Mouse (Mus musculus): ENCODE results near the gene H2afy. TPM values are rescaled to one million over a fixed set of nuclear protein-coding genes. Genes with fewer than 3 reads are reported as not detected.

The H2afy gene
- polyA plus RNA-seq, 1 experiment from 2014 or later = 76.3 TPM

DNA sequence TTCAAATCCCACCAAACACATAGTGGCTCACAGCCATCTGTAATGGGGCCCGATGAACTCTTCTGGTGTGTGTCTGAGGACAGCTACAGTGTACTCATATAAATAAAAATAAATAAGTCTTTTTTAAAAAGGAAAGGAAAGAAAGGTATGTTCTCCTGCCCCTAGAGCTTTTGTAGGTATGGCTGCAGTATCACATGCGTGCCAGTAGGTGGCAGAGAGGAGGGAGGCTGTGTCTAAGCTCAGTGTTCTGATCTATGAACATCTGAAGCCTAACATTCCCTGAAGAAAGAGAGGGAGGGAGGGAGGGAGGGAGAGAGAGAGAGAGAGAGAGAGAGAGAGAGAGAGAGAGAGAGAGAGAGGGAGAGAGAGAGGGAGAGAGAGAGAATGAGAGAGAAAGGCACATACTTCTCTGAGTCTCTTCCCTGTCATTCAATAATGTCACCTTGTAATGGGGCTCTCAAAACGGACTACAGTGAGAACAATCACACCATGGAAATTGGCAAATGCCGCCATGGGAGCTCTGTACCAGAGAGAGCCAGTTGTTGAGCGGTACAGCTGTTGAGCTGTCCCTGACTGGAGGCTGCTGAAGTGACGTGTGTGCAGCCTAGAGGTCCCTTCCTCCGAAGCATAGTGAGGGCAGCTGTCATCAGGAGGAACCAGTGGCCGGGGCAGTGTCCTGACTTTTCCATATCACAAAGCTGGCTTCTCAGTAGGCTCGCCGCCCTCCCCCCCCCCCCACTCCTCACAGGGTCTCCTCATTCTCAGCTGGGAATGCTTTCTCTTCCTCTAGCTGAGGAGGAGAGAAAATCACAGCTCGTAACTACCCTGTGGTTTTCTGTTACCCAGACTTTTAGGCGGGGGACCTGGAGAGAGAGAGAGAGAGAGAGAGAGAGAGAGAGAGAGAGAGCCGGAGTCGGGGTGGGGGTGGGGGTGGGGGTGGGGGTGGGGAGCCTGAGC is 31.6 kb upstream of the H2afy start:
- ATAC-seq (ENCODE audit: low read depth) = 0 out of 2 replicates have a peak, but pooled peaks have one; percentile 35

DNA sequence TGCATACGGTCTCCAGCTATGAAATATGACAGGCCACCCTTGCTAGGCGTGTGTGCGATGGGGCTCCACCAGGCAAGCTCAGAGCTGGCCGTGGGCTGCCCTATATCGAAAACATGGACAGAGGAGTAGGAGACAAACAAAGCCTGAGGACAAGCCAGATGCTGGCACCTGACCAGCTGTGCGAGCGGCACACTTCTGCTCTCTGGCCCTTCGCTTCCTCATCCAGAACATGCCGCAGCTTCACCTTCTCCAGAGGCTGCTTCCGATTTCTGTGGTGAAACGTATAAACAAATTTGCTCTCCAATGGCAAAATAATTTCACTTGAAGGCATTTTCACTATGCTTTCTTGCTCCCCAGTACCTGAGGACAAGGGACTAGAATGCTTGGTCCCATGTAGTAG is 29.4 kb upstream of the H2afy start:
- H3K4me1 ChIP-seq (ENCODE audit: control insufficient read depth, low read depth, low read length) = no peaks in the 10 kb centered on the region
- H3K36me3 ChIP-seq (ENCODE audit: control insufficient read depth, insufficient read depth) = no peaks in the 10 kb centered on the region
- H3K27me3 ChIP-seq (ENCODE audit: control insufficient read depth, insufficient read depth, low read depth, low read length) = no peaks in the 10 kb centered on the region
- no peak overlapping the region for H3K4me3 ChIP-seq (ENCODE audit: low read depth, low read length)
- no peak overlapping the region for H3K9ac ChIP-seq (ENCODE audit: low read depth, low read length)
- no peak overlapping the region for H3K4me2 ChIP-seq (ENCODE audit: low read depth, low read length)
- no peak overlapping the region for H3K27ac ChIP-seq (ENCODE audit: low read length)
- H3K9me3 ChIP-seq (replicated peaks; ENCODE audit: control insufficient read depth, low read length) = no peaks in the 10 kb centered on the region
- 69% methylated on average over 11 of the region's 11 CpGs for WGBS (ENCODE audit: insufficient replicate concordance)
- ATAC-seq (ENCODE audit: low read depth) = no peak

More for the DNA sequence above, 31.6 kb upstream of the H2afy start:
- Histone ChIP-seq H3K4me2 (ENCODE audit: low read depth, low read length) (no peak overlapping the region), H3K4me1 (ENCODE audit: control insufficient read depth, low read depth, low read length) (no peaks in the 10 kb centered on the region), H3K9me3 (replicated peaks; ENCODE audit: control insufficient read depth, low read length) (no peaks in the 10 kb centered on the region), H3K27me3 (ENCODE audit: control insufficient read depth, insufficient read depth, low read depth, low read length) (no peaks in the 10 kb centered on the region), H3K9ac (ENCODE audit: low read depth, low read length) (no peak overlapping the region), H3K36me3 (ENCODE audit: control insufficient read depth, insufficient read depth) (no peaks in the 10 kb centered on the region), H3K4me3 (ENCODE audit: low read depth, low read length) (no peak overlapping the region), H3K27ac (ENCODE audit: low read length) (no peak overlapping the region)
- WGBS (ENCODE audit: insufficient replicate concordance) = 22% methylated on average over 14 of the region's 14 CpGs

DNA sequence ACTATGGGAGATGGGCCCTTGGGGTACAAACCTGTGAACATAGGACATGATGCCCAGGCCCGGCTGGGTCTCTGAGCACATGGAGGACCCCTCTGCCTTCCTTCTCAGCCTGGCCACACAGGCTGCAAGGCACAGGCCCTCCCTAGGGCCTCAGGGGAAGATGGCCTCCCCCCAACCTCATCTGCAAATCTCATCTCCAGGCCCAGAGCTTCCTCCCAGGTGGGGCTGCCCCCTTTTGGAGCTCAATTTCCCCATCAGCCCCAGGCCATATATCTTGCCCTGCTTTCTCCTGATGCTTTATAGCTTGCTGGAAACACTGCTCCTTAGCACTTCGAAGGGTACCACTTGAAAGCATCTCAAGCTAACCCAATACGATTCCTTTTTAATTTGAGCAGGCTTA is 28.2 kb upstream of the H2afy start:
- H3K9me3 ChIP-seq (replicated peaks; ENCODE audit: control insufficient read depth, low read length) = no peaks in the 10 kb centered on the region
- H3K27ac ChIP-seq (ENCODE audit: low read length) = no peak overlapping the region
- no peak overlapping the region for H3K4me2 ChIP-seq (ENCODE audit: low read depth, low read length)
- no peak overlapping the region for H3K4me3 ChIP-seq (ENCODE audit: low read depth, low read length)
- no peak for ATAC-seq (ENCODE audit: low read depth)
- no peak overlapping the region for H3K9ac ChIP-seq (ENCODE audit: low read depth, low read length)
- H3K36me3 ChIP-seq (ENCODE audit: control insufficient read depth, insufficient read depth) = no peaks in the 10 kb centered on the region
- H3K4me1 ChIP-seq (ENCODE audit: control insufficient read depth, low read depth, low read length) = no peaks in the 10 kb centered on the region
- 0 out of 2 replicates have a peak, but pooled peaks cover 3% of the 10 kb centered on the region for H3K27me3 ChIP-seq (ENCODE audit: control insufficient read depth, insufficient read depth, low read depth, low read length)
- 62% methylated on average over 3 of the region's 3 CpGs for WGBS (ENCODE audit: insufficient replicate concordance)

DNA sequence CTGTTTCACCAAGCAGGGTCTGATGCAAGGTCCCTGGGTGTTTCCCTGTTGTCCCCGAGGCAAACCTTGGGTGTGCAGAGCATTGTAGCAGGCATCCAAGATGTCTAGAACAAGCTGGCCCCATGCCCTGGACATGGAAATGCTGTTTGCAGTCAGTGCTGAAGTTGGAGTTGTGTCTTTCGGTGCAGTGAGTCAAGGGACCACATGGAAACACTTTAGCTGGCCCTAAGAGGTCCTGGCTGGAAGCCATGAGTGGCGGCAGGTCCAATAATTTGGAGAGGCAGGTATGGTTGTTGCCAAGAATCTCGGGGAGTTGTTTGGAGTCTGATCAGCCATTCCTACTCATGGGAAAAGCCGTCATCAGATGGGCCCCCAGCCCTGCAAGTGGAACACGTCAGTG is 27.6 kb upstream of the H2afy start:
- H3K4me1 ChIP-seq (ENCODE audit: control insufficient read depth, low read depth, low read length) = no peaks in the 10 kb centered on the region
- H3K27me3 ChIP-seq (ENCODE audit: control insufficient read depth, insufficient read depth, low read depth, low read length) = 0 out of 2 replicates have a peak, but pooled peaks cover 3% of the 10 kb centered on the region
- H3K4me3 ChIP-seq (ENCODE audit: low read depth, low read length) = no peak overlapping the region
- no peak overlapping the region for H3K4me2 ChIP-seq (ENCODE audit: low read depth, low read length)
- 53% methylated on average over 6 of the region's 6 CpGs for WGBS (ENCODE audit: insufficient replicate concordance)
- H3K9me3 ChIP-seq (replicated peaks; ENCODE audit: control insufficient read depth, low read length) = no peaks in the 10 kb centered on the region
- ATAC-seq (ENCODE audit: low read depth) = no peak
- H3K36me3 ChIP-seq (ENCODE audit: control insufficient read depth, insufficient read depth) = no peaks in the 10 kb centered on the region
- no peak overlapping the region for H3K27ac ChIP-seq (ENCODE audit: low read length)
- no peak overlapping the region for H3K9ac ChIP-seq (ENCODE audit: low read depth, low read length)

DNA sequence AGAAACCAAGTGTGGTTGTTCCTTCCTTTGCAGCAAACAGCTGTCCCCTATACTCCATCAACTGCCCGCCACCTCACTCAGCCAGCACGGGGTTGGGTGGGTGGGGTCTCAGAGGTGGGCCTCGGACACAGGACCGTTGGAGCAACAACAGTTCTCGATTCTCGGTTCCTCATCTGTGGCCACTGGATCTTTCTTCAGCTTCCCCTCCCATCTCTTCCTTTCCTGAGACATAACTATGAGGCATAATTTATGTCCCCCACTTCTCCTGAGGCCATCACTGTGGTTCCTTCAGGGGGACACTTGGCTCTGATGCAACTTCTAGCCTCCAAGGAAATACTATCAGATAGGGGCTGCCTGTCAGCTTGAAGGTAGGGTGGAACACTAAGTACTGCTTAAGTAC is 26.7 kb upstream of the H2afy start:
- H3K27me3 ChIP-seq (ENCODE audit: control insufficient read depth, insufficient read depth, low read depth, low read length) = 0 out of 2 replicates have a peak, but pooled peaks cover 3% of the 10 kb centered on the region
- no peak overlapping the region for H3K27ac ChIP-seq (ENCODE audit: low read length)
- WGBS (ENCODE audit: insufficient replicate concordance) = 33% methylated on average over 6 of the region's 6 CpGs
- ATAC-seq (ENCODE audit: low read depth) = no peak
- no peak overlapping the region for H3K9ac ChIP-seq (ENCODE audit: low read depth, low read length)
- no peaks in the 10 kb centered on the region for H3K4me1 ChIP-seq (ENCODE audit: control insufficient read depth, low read depth, low read length)
- H3K4me2 ChIP-seq (ENCODE audit: low read depth, low read length) = no peak overlapping the region
- no peaks in the 10 kb centered on the region for H3K9me3 ChIP-seq (replicated peaks; ENCODE audit: control insufficient read depth, low read length)
- no peak overlapping the region for H3K4me3 ChIP-seq (ENCODE audit: low read depth, low read length)
- no peaks in the 10 kb centered on the region for H3K36me3 ChIP-seq (ENCODE audit: control insufficient read depth, insufficient read depth)

DNA sequence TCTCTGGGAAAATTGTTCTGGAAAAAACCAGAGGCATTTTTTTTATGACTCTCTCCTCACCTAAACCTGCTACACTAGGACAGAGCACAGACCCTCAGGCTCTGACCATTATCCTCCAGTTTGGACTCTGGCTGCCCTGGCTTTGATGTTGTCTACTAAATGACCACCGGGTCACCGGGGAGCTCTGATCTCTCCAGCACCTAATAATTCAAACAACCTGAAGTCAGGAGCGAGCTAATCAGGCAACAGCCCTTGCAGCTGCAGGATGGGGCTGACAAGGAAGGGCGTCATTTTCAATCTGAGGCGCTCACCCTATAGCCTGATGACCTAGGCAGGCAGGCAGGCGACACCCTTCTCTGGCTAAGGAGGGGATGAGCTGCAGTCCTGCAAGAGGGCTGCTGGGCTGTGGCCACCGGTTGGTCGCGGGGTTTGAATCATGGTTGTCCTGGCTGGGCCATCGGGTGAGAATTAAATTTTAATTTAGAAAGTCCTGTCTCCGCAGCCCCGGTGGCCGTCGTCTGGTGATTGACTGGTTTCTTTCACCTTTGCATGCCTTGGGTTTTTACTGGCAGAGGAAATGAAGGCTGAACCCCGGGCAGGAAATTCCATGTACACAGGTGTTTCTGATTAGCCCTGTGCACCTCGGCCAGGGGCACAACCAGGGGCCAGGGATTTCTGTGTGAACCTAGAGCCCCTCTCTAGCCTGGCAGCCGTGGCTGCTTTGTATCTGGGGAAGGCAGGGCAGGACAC is 23.6 kb upstream of the H2afy start:
- no peak for ATAC-seq (ENCODE audit: low read depth)
- Histone ChIP-seq H3K9me3 (replicated peaks; ENCODE audit: control insufficient read depth, low read length) (no peaks in the 10 kb centered on the region), H3K27ac (ENCODE audit: low read length) (no peak overlapping the region; the same call in 1 of the 2 replicates), H3K36me3 (ENCODE audit: control insufficient read depth, insufficient read depth) (no peaks in the 10 kb centered on the region), H3K9ac (ENCODE audit: low read depth, low read length) (no peak overlapping the region), H3K4me2 (ENCODE audit: low read depth, low read length) (no peak overlapping the region), H3K4me3 (ENCODE audit: low read depth, low read length) (no peak overlapping the region), H3K4me1 (ENCODE audit: control insufficient read depth, low read depth, low read length) (no peaks in the 10 kb centered on the region), H3K27me3 (ENCODE audit: control insufficient read depth, insufficient read depth, low read depth, low read length) (0 out of 2 replicates have a peak, but pooled peaks cover 3% of the 10 kb centered on the region)
- 20% methylated on average over 17 of the region's 17 CpGs for WGBS (ENCODE audit: insufficient replicate concordance)

DNA sequence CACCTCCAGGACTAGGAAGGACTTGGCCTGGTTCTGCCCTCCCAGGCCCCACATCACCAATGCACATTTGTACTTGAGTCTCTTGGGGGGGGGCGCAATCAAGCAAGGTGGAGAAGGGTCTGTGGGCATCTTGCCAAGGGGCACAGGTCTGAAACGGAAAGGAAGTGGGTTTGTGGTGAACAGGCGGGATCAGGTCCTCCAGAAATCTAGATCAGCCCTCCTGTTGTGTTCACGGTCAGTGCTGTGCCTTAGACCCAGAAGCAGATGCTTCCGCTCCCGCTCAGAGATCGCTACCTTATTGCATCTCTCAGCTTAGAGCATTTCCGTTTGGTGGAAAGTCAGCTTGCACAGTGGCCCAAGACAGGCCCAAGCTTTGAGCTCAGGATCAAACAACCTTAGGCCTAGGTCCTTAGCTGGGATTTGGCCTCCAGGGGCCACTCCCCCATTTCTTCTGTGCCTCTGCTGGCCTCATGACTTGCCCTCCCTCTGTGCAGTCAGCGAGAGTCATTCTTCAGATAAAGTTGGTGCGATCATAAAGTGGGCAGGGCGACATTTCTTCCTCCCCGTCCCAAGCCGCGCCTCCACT is 22.9 kb upstream of the H2afy start:
- no peak overlapping the region for H3K9ac ChIP-seq (ENCODE audit: low read depth, low read length)
- H3K9me3 ChIP-seq (replicated peaks; ENCODE audit: control insufficient read depth, low read length) = no peaks in the 10 kb centered on the region
- H3K4me2 ChIP-seq (ENCODE audit: low read depth, low read length) = no peak overlapping the region
- H3K4me3 ChIP-seq (ENCODE audit: low read depth, low read length) = no peak overlapping the region
- 0 out of 2 replicates have a peak, but pooled peaks have one; percentile 21 for ATAC-seq (ENCODE audit: low read depth)
- WGBS (ENCODE audit: insufficient replicate concordance) = 14% methylated on average over 14 of the region's 14 CpGs
- no peak overlapping the region for H3K27ac ChIP-seq (ENCODE audit: low read length)
- no peaks in the 10 kb centered on the region for H3K4me1 ChIP-seq (ENCODE audit: control insufficient read depth, low read depth, low read length)
- H3K27me3 ChIP-seq (ENCODE audit: control insufficient read depth, insufficient read depth, low read depth, low read length) = 0 out of 2 replicates have a peak, but pooled peaks cover 3% of the 10 kb centered on the region
- no peaks in the 10 kb centered on the region for H3K36me3 ChIP-seq (ENCODE audit: control insufficient read depth, insufficient read depth)

DNA sequence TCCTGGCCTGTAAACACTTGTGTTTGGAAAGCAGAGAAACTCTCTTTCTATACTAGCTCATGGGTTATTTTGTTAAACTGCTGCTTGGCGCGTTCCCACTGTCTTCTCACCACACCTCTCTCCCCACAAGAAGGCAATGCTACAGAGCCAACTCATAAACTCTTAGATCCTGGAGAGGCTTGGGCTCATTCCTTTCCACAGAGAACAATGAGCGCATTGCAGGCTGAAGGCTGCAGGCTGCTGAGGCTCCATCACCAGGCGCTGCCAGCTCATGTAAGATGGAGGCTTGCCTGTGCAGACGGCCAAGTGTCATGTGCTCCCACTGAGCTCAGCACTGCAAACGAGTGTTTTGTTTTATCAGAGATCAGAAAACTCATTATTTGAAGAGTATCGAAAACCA is 19.5 kb upstream of the H2afy start:
- Histone ChIP-seq H3K27ac (ENCODE audit: low read length) (no peak overlapping the region), H3K9me3 (replicated peaks; ENCODE audit: control insufficient read depth, low read length) (no peaks in the 10 kb centered on the region), H3K27me3 (ENCODE audit: control insufficient read depth, insufficient read depth, low read depth, low read length) (0 out of 2 replicates have a peak, but pooled peaks cover 3% of the 10 kb centered on the region), H3K36me3 (ENCODE audit: control insufficient read depth, insufficient read depth) (no peaks in the 10 kb centered on the region), H3K4me2 (ENCODE audit: low read depth, low read length) (no peak overlapping the region), H3K9ac (ENCODE audit: low read depth, low read length) (no peak overlapping the region), H3K4me3 (ENCODE audit: low read depth, low read length) (no peak overlapping the region), H3K4me1 (ENCODE audit: control insufficient read depth, low read depth, low read length) (no peaks in the 10 kb centered on the region)
- no peak for ATAC-seq (ENCODE audit: low read depth)
- 67% methylated on average over 7 of the region's 7 CpGs for WGBS (ENCODE audit: insufficient replicate concordance)

All from liver, embryonic 16.5 days (tissue).